Mouse (Mus musculus): ENCODE results near the gene Slc40a1. TPM values are rescaled to one million over a fixed set of nuclear protein-coding genes. Genes with fewer than 3 reads are reported as not detected.

The Slc40a1 gene
- total and polyA plus RNA-seq, 3 experiments: 36.8 to 74.7 TPM; not detected in 1

- H3K9me3 ChIP-seq (replicated peaks; ENCODE audit: insufficient read depth, low read length): no peaks in the 10 kb centered on the region
- H3K36me3 ChIP-seq (ENCODE audit: control insufficient read depth in 1 of 2, insufficient read depth in 2 of 2, low read length in 2 of 2): peaks cover 0 to 5% of the 10 kb centered on the region in 2 experiments; a peak in 2 of 4 replicates
- H3K27me3 ChIP-seq (ENCODE audit: control insufficient read depth in 1 of 2, insufficient read depth in 2 of 2, low read length in 2 of 2): no peaks in the 10 kb centered on the region
- H3K4me3 ChIP-seq (ENCODE audit: control insufficient read depth in 1 of 2, insufficient read depth in 1 of 2, low read depth in 2 of 2, low read length in 2 of 2): no peak overlapping the region
- no peaks in the 10 kb centered on the region for H3K79me2 ChIP-seq (ENCODE audit: control insufficient read depth, insufficient read depth, low read length, poor library complexity)
- H3K9ac ChIP-seq (ENCODE audit: control insufficient read depth, low read depth, low read length, poor library complexity, severe bottlenecking): no peak overlapping the region
- TF ChIP-seq ZNF384 (IDR thresholded peaks at IDR 0.05; ENCODE audit: low read depth, low read length): no peak
- TF ChIP-seq NELFE (IDR thresholded peaks at IDR 0.05; ENCODE audit: low read depth, low read length): no peak
- TF ChIP-seq ZMIZ1 (IDR thresholded peaks at IDR 0.05; ENCODE audit: low read depth, low read length): no peak
- TF ChIP-seq TCF12 (IDR thresholded peaks at IDR 0.05; ENCODE audit: low read depth, low read length): no peak
- no peak for TF ChIP-seq CTCF (IDR thresholded peaks at IDR 0.05 in 2 of 3, conservative IDR thresholded peaks at IDR 0.05 in 1 of 3; ENCODE audit: control insufficient read depth in 1 of 3, insufficient read depth in 1 of 3, low read depth in 2 of 3, low read length in 3 of 3, poor library complexity in 1 of 3, severe bottlenecking in 1 of 3)
- TF ChIP-seq GATA1 (IDR thresholded peaks at IDR 0.05; ENCODE audit: low read depth, low read length): no peak
- no peak for TF ChIP-seq E2F4 (IDR thresholded peaks at IDR 0.05; ENCODE audit: borderline replicate concordance, low read depth, low read length)
- no peak for TF ChIP-seq SIN3A (IDR thresholded peaks at IDR 0.05; ENCODE audit: low read length)
- TF ChIP-seq POLR2A (IDR thresholded peaks at IDR 0.05; ENCODE audit: control insufficient read depth in 1 of 2, insufficient read depth in 1 of 2, low read depth in 1 of 2, low read length in 2 of 2, poor library complexity in 1 of 2): no peak
- no peak for TF ChIP-seq UBTF (IDR thresholded peaks at IDR 0.05; ENCODE audit: borderline replicate concordance, insufficient read depth, low read depth, low read length)
- no peak for TF ChIP-seq MXI1 (IDR thresholded peaks at IDR 0.05; ENCODE audit: low read depth, low read length)
- TF ChIP-seq NRF1 (IDR thresholded peaks at IDR 0.05; ENCODE audit: insufficient read depth, low read depth, low read length, poor library complexity, severe bottlenecking): no peak
- no peak for TF ChIP-seq MYB (IDR thresholded peaks at IDR 0.05; ENCODE audit: low read depth, low read length)
- TF ChIP-seq MAFK (IDR thresholded peaks at IDR 0.05; ENCODE audit: borderline replicate concordance, low read depth, low read length): no peak
- TF ChIP-seq MYC (IDR thresholded peaks at IDR 0.05; ENCODE audit: low read depth, low read length): no peak
- TF ChIP-seq RCOR1 (IDR thresholded peaks at IDR 0.05; ENCODE audit: low read depth, low read length): no peak
- no peak for TF ChIP-seq POLR2AphosphoS5 (IDR thresholded peaks at IDR 0.05; ENCODE audit: borderline replicate concordance, low read depth, low read length)
- TF ChIP-seq SMC3 (IDR thresholded peaks at IDR 0.05; ENCODE audit: low read depth, low read length): no peak
- TF ChIP-seq RAD21 (IDR thresholded peaks at IDR 0.05; ENCODE audit: low read depth, low read length): no peak
- no peak for TF ChIP-seq TAL1 (IDR thresholded peaks at IDR 0.05; ENCODE audit: low read length)
- H3K4me1 ChIP-seq (ENCODE audit: control insufficient read depth in 1 of 2, insufficient read depth in 2 of 2, low read length in 2 of 2): peaks cover 2 to 5% of the 10 kb centered on the region in 2 experiments
- no peak for DNase-seq (ENCODE audit: low read depth, low spot score)
- no peak overlapping the region for H3K27ac ChIP-seq (ENCODE audit: control insufficient read depth, low read depth, low read length)
Measured at GRCm38 (mm10) chr1:45886800-45887199, 39.5 kb downstream of the Slc40a1 start.

GRCm38 (mm10) chr1:45883378-45883777 is 42.9 kb downstream of the Slc40a1 start:
- DNase-seq (ENCODE audit: low read depth, low spot score): no peak
- Histone ChIP-seq H3K27ac (ENCODE audit: control insufficient read depth, low read depth, low read length) (no peak overlapping the region), H3K27me3 (ENCODE audit: control insufficient read depth in 1 of 2, insufficient read depth in 2 of 2, low read length in 2 of 2) (no peaks in the 10 kb centered on the region), H3K36me3 (ENCODE audit: control insufficient read depth in 1 of 2, insufficient read depth in 2 of 2, low read length in 2 of 2) (peaks cover 0 to 14% of the 10 kb centered on the region in 2 experiments; a peak in 2 of 4 replicates), H3K9me3 (replicated peaks; ENCODE audit: insufficient read depth, low read length) (no peaks in the 10 kb centered on the region), H3K4me3 (ENCODE audit: control insufficient read depth in 1 of 2, insufficient read depth in 1 of 2, low read depth in 2 of 2, low read length in 2 of 2) (no peak overlapping the region), H3K4me1 (ENCODE audit: control insufficient read depth in 1 of 2, insufficient read depth in 2 of 2, low read length in 2 of 2) (peaks cover 9 to 13% of the 10 kb centered on the region in 2 experiments), H3K9ac (ENCODE audit: control insufficient read depth, low read depth, low read length, poor library complexity, severe bottlenecking) (no peak overlapping the region), H3K79me2 (ENCODE audit: control insufficient read depth, insufficient read depth, low read length, poor library complexity) (no peaks in the 10 kb centered on the region)
- no peak for TF ChIP-seq TCF12 (IDR thresholded peaks at IDR 0.05; ENCODE audit: low read depth, low read length)
- no peak for TF ChIP-seq MYB (IDR thresholded peaks at IDR 0.05; ENCODE audit: low read depth, low read length)
- no peak for TF ChIP-seq KAT2A (conservative IDR thresholded peaks at IDR 0.05; ENCODE audit: low read depth, low read length)
- no peak for TF ChIP-seq ELF1 (IDR thresholded peaks at IDR 0.05; ENCODE audit: low read depth, low read length)
- no peak for TF ChIP-seq JUND (IDR thresholded peaks at IDR 0.05; ENCODE audit: low read depth, low read length)
- TF ChIP-seq MAZ (IDR thresholded peaks at IDR 0.05; ENCODE audit: low read depth, low read length): no peak
- TF ChIP-seq POLR2A (IDR thresholded peaks at IDR 0.05; ENCODE audit: control insufficient read depth in 1 of 2, insufficient read depth in 1 of 2, low read depth in 1 of 2, low read length in 2 of 2, poor library complexity in 1 of 2): no peak
- no peak for TF ChIP-seq EP300 (IDR thresholded peaks at IDR 0.05; ENCODE audit: low read depth in 1 of 2, low read length in 2 of 2)
- no peak for TF ChIP-seq MEF2A (IDR thresholded peaks at IDR 0.05; ENCODE audit: extremely low read depth, insufficient replicate concordance, low read depth, low read length, poor library complexity, severe bottlenecking)
- TF ChIP-seq UBTF (IDR thresholded peaks at IDR 0.05; ENCODE audit: borderline replicate concordance, insufficient read depth, low read depth, low read length): no peak
- TF ChIP-seq HCFC1 (IDR thresholded peaks at IDR 0.05; ENCODE audit: low read depth, low read length): no peak
- TF ChIP-seq USF1 (IDR thresholded peaks at IDR 0.05; ENCODE audit: low read depth, low read length): no peak
- no peak for TF ChIP-seq POLR2AphosphoS2 (IDR thresholded peaks at IDR 0.05; ENCODE audit: low read length)
- no peak for TF ChIP-seq MXI1 (IDR thresholded peaks at IDR 0.05; ENCODE audit: low read depth, low read length)

Data from MEL (cell line).